Mouse (Mus musculus) c-Kit-positive CD71-positive TER-119-positive erythroid progenitor cells, embryonic 14.5 days (primary cell): ENCODE measurements at regions not wholly inside any gene's neighbourhood (a gene's known extent, or its start where the extent isn't known, plus 50 kb on each side); places are given as distances from the start of the nearest gene placed in this dataset.
A peak's percentile ranks its signal among the peaks of the same experiment; 100 is the strongest.

Source experiments
- DNase-seq: peaks from one replicate; pipeline ENCODE4 v3.0.0-alpha.2; 2013; ENCODE audit warnings: low spot score

DNA sequence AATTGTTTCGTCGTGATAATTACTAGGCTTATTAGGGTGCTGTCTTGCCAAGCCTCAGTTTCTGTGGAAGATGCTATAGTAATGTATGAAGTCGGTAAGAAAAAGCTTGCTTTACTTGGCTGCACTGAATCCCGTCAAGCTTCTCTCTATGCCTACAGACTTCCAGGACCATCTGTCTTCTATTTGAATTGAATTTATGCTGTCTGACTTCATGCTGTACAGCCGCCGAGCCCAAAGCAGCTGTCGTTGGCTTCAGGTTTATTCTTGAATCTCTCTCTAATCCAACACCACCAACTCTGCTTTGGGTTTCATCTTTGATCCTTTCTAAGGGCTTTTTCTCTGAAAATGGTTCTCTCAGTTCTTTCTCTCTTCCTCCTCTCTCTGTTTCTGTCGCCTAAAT lies 227.4 kb upstream of the Cnr1 start:
- DNase-seq: no peak

DNA sequence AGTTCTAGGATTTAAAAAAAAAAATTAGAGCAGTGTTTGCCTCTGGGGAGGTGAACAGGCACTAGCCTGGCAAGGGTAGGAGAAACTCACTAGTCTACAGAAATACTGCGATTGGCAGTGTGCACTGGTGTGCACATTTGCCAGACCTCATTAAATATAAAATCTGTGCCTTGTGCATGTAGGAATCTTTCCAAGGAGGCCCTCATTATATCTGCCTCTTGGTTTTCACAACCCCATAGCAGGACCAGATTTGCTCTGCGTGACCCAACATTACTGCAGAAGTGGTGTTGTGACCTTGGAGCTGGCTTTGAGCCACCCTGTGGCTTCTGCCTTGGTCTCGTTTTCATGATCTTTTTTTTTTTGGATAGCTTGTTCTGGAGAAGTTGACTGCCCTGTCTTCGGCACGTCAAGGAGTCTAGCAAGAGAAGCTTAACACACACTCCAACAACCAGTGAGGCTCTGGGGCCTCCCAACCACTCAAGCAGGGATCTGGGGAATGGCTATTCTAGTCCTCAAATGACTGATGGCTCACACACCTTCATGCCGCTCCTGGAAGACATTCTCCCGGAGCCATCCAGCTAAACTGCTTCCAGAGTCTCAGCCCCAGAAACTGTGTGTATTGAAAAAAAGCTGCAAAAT lies 222.2 kb upstream of the Cnr1 start:
- DNase-seq: no peak

DNA sequence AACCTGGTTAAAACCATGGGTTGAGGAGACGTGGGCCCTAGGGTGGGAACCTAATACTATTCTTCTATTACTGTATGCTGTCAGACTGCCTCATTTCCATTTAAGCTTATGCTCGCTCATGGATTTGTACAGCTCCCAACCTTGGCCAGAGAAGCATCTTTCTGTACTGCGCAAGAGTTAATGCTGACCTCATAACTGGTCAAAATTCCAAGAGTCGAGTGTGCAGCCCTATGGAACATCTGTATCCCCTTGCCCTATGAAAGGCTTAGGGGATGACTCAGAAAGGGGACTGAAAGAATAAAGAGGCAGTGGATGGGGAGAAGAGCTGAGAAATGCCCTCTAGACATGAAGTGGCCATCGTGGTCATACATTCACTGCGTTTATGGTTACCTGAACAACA lies 218.7 kb upstream of the Cnr1 start:
- DNase-seq: no peak

DNA sequence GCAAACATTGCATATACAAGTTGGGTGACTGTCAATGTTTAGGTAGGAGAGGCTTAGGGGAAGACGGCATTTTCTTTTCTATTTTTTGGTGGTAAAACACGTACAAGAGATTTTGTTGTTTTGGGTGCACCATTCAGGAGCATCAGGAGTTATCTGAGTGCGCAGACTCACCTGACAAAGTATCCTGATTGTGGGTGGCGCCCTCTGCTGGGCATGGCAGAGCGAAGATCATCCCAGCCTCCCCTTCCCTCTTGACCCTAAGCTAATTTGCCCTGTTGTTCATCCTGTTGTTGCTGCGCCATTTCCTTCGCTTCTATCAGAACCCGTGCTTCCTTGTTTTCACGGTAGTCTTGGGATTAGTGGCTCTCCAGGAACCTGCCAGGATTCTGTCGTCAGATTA lies 217.6 kb upstream of the Cnr1 start:
- no peak for DNase-seq

DNA sequence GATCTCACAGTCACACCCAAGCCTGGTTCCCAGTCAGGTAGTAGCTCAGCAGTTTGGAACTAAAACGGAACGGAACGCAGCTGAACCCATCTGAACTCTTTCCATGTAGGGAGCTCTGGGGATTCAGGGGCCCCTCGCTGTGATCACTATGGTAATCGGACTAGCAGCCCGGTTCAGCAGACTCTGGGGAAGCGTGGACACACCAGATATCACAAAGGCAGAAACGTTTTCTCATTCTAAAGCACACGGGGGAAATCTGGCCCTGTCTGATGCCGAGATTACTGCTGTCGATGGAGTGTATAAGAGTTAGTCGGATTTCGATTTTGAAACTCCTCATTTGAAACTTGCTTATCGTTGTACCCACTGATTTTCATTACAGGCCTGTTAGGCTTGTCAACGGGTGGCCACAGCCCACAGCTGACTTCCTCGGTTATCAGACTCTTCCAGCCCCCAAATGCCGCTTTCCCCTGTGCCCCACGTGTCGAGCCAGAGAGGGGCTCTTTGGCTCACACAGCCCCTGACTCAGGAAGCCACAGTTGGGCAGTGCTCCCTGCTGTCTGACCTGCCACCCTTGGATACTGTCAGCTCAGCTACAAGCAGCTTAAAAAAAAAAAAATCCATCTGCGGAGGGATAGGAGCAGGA lies 207.8 kb upstream of the Cnr1 start:
- no peak for DNase-seq

DNA sequence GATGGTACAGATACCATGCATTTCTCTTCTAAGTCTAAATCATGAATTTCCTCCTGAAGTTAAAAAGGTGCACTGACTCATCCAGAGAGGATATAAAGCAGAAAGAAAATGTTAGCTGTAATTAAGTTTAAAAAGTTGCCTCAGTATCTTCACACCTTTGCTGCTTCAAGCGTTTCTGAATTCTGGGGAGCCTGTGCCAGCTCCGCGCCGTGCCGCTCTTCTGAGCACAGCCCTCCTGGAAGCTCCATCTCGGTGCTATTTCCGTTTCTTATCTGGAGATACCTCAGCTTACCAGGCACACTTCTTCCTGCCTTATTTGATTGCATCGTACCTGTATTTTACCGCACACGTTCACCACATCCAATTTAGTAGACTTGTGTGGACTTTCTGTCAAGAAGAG lies 203.4 kb upstream of the Cnr1 start:
- no peak for DNase-seq

DNA sequence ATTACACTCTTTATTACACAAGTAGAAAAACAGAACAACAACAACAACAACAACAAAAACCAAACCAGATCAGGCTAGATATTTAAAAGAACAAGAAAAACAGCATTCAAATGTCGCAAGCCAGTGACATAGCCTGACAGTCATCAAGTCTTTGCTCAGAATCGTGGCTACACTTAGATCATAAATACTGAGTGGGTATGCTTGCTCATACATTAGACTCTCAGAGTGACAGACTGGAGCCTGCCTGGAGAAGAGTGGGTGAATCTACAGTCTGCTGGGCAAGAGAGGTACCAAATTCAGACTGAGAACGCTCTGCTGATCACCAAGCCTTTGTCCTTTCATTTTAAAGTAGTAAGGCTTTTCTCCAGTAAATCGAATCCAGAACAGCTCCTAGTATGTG lies 202.4 kb upstream of the Cnr1 start:
- DNase-seq: no peak

DNA sequence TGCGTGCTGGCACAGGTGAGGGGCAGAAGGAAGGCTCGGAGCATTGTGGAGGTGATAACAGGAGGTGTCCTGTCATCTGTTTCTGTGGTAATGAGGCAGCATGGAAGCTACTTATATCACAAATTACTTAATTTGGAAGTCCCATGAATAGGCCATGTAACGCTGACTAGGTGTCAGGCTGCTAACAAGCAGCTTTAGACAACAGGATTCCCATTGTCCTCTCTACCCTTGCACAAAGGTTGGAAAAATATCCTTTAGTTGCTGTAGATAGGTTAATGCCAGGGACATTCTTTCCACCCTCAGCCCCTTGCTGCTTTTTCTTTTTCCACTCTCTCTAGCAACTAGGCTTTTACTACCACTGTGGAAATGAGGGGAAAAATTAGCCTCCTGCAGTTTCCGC lies 192.6 kb upstream of the Cnr1 start:
- DNase-seq: no peak

DNA sequence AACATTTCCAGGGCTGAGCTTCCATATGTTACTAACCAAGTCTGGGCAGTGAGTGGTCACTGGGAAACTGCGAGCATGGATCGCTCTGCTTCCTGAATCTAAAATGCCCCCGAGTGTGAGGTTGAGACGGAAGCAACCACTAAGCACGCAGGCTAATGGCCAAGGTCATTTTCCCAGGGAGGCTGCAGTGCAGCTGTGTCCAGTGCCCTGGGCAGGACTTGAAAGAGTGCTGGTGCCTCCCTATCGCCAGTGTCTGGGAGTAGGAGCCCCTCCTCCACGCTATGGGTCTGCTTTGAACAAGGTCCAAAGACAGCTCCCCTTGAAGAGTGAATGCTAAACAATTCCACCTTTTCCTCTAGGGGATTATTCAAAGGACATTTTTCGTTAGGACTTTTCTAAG lies 189.5 kb upstream of the Cnr1 start:
- DNase-seq: no peak

DNA sequence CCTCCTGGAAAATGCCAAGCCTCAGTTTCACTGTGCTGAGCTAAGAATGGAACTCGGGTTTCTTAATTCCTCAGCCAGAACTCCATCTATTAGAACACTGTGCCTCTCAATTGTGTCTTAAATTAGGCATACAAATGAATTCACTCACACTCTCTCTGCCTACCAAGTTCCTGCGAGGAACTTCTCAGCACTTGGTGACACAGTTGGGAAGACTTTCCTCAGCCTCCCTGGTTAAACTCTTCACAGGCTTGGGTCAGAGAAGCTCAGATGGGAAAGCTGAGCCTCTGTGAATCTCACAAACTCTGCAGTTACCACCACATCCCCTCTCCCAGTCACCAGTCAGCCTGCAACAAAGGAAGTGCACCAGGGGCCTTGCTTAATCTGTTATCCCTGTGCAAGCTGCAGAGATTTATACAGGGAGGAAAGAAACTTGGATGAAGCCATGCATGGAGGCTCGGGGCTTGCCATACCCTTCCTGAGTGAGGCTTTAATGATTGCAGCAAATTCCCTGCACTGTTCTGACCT lies 188.9 kb upstream of the Cnr1 start:
- no peak for DNase-seq

DNA sequence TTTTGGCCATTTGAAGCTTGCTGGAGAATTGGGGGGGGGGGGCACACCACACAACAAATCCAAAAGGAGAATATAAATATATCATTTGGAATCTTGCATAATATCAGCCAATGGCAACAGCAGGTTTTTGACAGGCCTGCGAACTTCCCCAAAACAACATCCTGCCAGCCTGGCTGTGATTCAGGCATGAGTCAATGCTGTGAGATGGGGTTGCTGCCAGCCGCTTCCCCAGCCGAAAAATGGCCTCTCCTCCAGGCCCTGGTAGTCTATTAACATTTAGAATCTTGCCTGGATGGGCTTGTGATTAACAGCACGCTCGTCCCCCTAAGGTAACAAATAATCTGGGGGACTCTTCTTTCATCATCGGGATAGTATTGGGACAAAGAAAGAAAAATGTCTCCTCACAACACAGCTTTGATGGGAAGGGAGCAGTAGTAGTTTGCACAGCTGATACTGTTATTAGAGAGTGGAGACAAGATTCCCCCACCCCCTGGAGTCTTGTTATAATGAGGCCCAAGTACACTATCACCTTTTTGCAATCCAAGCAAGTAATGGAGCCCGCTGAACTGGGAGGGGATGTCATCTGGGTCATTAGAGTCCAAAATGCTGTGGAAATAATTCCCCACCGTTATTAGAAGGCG lies 188.2 kb upstream of the Cnr1 start:
- DNase-seq: no peak

DNA sequence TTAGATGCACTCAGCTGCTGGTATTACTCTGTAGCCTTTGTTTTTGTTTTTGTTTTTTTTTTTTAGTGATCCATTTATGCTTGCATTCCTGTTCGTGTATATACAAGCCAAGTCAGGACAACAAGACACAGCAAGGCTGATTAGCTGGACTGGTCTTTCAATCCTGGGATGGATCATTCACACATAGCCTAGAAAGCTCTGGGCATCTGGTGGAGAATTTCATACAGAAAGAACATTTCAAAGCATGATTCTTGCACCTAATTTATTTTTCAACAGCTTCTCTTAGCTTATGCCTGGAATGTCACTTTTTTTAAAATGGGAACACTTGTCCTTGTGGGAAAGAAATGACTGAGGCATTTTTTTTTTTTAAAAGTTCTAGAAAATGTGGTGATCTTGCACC lies 187.1 kb upstream of the Cnr1 start:
- no peak for DNase-seq

DNA sequence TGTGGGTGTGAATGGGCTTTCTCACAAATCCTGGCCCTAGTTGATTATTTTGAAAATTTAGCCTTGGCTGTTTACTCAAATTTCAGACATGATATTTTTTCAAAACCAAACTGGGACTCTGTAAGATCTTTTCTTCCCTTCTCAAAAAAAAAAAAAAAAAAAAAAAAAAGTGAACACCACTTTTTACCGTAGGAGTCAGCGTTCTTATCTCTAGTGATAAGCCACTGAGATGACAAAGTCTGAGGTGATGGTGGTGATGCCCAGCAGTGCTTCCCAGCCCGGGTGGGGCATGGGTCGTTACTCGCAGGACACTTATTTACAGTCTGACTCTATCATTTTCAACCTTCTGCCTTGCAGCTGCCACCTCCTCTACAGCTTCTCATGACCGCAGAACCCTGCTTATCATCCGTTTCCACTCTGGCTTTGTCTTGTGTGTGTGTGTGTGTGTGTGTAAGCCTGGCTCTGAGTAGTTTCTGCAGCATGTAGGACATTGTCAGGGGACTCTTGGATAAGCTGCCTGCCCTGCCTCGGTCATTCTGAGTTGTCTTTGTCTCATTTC lies 186.5 kb upstream of the Cnr1 start:
- peak; percentile 10 for DNase-seq

DNA sequence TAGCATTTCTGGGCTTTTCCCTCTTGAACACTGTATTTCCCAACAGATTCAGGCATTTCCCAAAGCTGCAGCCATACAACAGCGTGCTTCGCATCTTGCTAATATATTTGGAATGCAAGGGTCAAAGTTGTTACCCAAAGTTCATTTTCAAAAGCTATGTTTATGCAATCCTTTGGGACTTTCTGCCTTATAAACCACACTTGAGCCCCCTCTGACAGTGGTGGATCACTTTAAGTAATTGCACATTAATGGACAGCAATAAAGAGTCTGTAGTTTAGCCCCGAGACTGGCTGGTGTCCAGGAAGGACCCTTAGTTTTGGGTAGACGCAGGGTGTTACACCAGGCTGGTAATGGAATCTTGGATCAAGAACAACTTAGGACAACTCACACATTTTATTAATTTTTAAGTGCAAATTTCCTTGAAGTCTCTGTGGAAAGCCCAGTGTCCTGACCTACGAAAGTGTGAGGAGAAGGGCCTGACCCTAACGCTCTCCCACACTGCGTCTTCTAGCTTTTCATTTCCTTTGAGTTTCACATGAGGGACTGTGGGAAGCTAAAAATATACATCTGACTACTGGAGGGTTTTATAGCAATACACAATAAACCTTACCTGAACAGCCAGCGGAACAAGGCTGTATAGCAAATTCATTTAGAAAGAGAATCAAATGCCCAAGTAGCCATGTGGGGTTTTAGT lies 185.0 kb upstream of the Cnr1 start:
- no peak for DNase-seq

DNA sequence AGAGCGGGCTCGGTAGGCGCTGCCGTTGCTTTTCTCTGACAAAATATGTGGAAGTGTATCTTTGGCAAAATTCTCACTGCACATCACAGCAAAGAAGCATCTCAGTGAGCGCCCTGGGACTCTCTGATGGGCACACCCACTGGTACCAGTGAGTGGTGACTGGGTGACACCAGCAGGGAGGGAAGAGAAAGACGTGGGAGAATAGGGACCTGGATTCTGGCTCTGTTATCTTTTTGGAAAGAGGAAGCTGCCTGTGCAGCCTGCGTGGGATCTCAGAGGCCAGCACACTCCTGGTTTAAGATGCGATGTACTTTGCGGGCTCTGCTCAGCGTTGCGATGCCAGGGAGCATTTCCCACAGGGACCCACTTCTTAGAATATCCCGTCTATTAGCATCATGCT lies 183.4 kb upstream of the Cnr1 start:
- no peak for DNase-seq

DNA sequence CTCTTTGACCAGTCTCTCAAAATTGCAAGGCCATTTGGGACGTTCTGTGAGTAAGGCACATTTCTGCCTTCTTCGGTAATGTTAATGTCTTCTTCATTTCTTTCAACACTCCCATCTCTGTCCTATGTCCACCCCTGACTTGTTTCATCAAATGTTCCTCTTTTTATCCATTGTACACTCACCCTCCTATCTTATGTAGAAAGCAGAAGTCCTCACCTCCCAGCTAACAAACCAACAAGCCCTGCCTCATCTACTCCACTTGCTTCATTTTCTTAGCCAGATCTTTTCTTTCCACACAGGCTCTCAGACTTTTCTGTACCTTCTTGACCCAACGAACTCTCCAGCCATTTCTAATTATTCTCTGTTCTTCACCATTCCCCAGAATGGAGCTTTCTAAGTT lies 179.2 kb upstream of the Cnr1 start:
- no peak for DNase-seq

DNA sequence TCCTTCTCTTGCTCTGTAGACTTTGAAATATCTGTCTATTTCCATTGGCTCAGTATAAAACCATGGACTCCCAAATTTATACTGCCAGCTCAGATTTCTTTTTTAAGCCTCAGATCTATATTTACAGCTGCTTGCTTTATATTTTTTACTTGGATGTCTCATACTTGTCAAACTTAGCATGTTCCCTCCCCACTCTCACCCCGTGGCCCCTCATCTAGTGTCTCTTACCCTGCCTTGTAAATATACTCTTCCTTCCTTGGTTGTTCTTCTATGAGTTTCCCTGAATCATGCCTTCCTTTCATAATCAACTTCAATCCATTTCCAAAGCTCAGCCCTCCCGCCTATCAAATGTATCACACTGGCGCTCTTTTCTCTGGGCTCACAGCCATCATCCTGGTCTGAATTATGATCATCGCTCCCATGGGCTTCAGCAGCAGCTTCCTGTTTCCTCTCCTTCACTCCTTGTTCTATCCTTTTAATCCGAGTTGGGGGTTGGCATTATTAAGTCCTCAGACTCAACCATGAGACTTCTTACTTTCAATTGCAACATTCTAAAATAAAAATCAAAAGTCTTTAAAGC lies 177.0 kb upstream of the Cnr1 start:
- DNase-seq: no peak

DNA sequence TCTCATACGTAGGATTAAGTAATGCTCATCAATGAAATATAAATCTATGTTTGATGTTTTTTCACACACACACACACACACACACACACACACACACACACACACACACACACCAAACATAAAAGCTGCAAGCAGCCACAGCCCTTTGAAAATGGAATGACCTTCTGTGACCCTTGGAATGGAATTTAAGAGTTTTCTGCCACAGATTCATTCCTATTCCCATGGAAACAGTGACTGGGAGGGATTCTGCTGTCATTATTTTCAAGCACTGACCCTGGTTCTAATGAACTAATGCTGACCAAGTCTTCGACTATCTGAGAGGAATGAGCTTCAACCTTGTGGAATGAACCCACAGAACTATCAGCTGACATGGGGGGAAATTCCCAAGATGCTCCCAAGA lies 156.7 kb upstream of the Cnr1 start:
- no peak for DNase-seq

DNA sequence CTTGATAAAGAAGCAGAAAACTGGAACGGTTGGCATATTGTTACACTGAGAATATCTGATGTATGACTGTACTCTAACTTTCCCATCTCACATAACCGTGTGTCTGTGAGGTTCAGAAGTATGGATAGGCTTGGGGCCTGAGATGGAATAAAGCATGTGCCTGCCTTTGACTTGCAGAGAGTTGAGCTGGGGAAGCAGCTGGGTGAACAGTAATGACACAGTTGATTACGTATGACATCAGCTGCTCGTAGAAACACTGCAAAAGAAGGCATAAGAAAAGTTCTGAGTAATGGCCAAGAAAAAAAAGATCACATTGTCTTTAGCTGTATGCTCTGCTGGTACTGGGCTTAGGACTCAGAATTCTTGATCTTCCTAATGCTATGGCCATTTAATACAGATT lies 138.4 kb upstream of the Cnr1 start:
- no peak for DNase-seq

DNA sequence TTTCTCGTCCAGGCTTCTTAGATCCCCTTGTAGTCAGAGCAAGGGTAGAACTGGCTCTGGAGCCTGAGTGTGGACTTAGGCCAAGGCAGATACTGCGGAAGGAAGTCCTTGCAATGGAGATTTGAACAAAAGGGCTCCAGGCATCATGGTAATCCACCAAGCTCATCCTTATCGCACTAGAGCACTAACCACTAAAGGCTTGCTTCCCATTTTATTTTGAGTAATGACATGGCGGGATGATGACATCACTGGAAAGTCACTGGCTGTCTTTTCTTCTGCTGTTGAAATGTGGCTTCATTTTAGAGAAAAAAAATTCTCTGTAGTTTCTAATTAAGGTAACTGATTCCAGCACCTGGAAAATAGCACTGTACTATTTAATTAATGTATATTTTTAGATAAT lies 137.4 kb upstream of the Cnr1 start:
- DNase-seq: no peak

DNA sequence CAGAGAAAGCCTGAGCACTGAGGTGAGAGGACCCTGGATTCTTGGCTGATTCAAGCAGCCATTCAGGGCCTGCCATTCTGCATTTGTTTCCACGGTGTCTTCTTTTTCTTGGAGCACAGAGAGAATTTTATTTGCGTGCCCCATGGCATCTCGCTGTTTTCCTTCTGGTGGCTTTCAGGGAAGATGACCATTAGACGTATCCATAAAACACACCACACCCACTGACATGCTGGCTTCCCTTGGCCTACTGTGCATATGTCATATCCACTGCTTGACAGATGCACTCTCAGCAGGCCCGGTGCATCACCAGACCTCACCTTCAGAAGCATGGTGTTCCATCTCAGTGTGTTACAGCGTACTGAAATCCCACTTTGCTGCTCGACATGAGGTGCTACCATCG lies 131.0 kb upstream of the Cnr1 start:
- no peak for DNase-seq

DNA sequence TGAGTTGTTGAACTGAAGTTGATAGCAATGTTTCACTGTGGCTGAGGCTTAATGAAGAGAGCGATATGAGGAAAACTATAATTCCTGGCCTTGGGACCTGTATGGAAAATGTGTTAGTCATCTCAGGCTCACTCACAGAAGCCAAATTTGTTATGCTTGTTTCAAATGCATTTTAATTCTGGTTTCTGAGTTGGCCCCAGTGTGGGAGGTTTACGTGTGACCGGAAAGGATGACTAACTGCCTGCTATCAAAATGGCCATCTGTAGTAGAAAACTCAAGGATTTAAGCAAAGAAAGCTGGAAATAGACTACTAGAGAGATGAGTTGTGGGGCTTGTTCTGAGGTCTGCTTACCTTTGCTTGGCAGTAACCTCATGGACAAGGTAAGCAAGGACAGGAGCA lies 128.9 kb upstream of the Cnr1 start:
- DNase-seq: no peak
